Mouse (Mus musculus) right cerebral cortex, postnatal 36 days (tissue): ENCODE data around the gene Ubb.
A peak's percentile ranks its signal among the peaks of the same experiment; 100 is the strongest.

Experiments
- DNase-seq, 2 experiments: peaks; one replicate each; pipeline ENCODE4 v3.0.0; 2022; ENCODE audit warnings: low spot score in 2 of 2, mixed read lengths in 1 of 2

Ubb gene

DNA sequence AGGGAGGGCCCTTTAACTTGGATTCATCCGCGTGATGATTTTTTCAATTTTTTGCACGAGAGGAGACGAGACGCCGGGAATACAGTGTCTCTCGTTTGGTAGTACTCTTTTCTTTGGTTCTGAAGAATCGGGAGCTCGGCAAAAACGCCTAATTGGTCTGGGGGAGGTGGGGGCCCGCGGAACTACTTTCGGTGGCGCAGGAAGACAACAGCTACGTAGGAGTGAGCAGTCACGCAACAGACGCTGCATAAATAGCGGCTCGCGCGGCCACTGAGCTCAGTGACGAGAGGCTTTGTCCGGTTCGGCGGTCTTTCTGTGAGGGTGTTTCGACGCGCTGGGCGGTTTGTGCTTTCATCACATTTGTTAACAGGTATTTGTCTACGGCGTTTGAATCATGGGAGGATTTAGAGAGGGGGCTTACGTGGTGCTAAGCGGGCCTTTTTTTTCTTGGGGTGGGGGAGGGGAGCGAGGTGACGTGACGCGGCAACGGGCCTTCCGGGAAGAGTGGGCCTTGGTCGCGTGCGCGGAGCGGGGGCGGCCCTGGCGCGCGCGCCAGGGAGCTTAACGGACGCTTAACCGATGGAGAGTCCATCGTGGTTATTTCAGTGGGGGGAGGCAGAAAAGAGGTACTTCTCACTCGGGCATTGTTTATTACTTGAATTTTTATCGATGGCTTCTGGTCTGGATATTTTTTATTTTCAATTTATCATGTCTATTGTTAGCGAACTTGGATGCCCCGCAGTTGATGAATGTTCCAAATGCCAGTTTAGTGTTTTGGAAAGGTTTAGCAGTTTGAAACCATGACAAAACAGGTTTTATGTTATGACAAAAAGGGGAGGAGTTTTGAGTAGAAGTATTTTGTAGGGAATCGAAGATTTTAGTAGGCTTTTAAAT is 502 bp downstream of the Ubb start:
- DNase-seq: peak; percentile 76 to 81

DNA sequence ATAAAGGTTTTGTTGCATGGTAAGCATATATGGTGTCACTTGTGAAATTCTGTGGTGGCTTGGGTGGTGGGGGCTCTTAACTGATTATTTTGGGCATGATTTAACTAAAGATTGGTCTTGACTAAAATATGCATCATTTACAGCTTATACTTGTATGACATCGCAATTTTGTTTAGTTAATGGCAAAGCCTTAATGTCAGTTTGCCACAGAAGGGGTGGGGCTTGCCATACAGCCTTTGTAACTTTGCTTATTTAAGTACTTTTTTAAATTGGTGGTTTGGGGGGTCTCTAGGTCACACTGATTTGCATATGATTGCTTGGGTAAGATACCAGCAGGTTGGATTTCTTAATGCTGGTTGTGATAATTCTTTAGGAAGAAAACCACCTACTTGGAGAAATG is 2.2 kb downstream of the Ubb start:
- DNase-seq: no peak

GRCm38 (mm10) chr11:62553633-62554032 is 2.7 kb downstream of the Ubb start:
- DNase-seq: no peak

GRCm38 (mm10) chr11:62554163-62554855 is 3.3 kb downstream of the Ubb start:
- DNase-seq: no peak

DNA sequence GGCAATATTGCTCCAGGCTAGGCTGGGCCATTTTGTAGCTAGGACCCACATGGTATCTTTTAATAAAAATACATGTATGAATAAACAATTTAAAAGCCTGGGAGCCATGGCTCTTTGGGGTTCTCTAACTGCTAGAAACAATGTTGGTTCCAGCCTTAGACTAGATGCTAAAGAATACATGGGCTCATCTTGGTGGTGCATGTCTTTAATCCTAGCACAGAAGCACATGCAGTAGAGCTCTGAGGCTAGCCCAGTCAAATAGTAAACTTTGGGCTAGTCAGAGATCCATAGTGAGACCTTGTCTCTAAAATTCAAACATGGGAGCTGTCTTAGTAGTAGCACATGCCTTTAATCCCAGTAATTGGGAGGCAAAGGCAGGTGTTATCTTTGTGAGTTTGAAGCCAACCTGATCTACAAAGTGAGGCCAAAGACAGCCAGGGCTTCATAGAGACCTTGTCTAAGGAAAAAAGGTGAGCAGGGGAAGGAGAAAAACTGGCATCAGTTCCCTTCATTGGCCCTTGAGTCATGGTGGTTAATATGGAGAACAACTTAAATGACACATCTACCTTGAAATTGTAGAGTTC is 4.1 kb downstream of the Ubb start:
- DNase-seq: no peak

DNA sequence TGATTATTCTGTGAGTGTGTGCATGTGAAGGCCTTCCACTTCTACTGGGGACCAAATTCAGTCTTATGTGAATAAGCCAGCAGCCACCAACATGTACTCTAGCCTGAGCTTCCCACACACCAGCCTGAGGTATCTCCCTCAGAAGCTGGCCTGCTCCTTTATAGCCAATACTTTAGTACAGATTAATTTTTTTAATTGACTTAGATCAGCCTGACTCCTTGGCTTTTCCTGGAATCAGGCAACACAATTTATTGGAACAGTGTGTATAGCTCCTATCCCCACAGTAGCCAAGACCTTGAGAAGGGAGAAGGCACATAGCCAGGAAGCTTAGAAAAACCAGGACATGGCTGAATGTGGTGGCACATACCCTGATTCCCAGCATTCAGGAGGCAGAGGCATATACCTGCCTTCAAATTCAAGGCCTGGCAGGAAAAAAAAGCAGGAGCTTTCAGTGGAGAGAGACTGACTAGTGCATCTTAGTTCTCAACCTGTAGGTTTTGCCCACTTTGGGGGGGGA is 5.0 kb downstream of the Ubb start:
- DNase-seq: no peak

DNA sequence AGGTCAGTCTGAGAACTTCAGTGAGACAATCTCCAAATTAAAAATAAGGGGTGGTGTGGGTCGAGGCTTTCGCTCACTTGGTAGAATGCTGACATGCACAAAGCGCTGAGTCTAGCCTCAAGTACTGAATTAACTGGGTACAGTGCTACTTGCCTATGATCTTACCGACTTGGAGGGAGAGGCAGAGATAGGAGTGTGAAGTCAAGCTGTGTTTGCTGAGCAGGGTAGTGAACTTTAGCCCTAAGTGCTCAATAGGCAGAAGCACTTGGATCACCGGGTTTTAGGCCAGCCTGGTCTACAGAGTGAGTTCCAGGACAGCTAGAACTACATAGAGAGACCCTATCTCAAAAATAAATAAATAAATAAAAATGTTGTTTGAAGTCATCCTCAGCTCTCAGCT is 6.2 kb downstream of the Ubb start:
- no peak for DNase-seq

DNA sequence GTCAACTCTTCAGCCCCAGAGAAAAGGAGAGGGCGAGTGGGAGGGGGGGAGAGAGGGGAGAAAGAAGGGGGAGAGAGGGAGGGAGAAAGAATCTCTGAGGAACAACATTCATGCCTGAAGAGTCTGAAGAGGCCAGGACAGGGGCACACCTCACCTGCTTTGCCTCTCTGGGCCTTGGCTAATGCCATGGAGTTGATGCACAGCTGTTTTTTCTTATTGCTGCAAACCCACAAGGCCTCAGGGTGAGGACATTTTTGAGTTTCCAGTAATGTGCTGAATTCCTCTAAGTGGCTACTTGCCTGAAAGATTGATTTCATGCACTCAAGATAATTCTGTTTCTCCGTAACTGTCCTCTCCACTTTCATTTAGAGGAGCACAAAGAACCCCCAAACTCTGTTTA is 7.2 kb downstream of the Ubb start:
- DNase-seq: no peak

DNA sequence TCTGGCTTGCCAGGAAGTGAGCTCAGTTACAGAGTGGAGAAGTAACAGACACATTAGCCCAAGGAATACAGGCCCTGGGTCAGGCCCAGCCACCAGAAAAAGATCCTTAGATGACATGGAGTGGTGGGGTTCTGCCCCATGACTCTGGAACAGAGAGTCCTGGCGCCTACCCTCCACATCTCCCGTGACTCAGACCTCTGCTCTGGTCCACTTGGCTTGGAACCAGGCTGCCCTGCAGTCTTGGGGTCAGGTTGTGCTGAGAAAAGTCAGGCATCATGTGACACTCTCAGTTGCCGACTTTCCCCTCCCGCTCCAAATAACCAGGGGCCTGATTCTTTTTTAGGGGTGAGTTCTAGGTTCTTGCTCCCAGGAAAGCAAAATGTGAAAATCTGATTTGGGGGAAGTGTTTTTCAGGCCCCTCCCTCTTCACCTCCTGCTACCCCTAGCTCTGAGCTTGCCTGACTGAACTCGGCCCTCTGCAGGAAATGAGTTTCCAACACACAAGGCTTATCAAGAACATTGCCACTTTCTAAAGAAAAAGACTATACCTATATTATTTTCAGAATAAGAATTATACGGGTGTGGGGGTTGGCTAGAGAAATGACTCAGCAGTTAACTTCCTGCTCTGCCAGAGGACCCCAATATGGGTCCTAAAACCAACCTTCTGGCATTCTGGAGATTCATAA is 8.1 kb downstream of the Ubb start:
- DNase-seq: no peak

GRCm38 (mm10) chr11:62560463-62561016 is 9.6 kb downstream of the Ubb start:
- no peak for DNase-seq

DNA sequence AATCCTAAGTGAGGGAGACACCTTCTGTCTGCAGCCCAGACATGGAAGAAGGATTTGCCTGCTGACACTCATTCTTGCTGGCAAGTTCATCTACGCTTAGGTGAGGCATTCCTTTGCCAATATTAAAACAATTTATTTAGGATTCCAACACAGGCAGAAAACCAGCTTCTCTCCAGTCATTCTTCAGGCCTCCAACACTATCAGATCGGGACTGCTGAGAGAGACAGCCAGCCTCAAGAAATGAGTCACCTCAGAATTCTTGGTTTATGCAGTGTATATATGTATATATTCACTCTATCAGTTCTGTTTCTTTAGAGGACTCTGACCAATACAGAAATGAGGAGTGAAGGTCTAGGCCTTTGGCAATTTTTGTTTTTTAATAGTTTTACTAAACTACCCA is 12.6 kb downstream of the Ubb start:
- no peak for DNase-seq

GRCm38 (mm10) chr11:62565747-62566146 is 14.8 kb downstream of the Ubb start:
- DNase-seq: no peak

DNA sequence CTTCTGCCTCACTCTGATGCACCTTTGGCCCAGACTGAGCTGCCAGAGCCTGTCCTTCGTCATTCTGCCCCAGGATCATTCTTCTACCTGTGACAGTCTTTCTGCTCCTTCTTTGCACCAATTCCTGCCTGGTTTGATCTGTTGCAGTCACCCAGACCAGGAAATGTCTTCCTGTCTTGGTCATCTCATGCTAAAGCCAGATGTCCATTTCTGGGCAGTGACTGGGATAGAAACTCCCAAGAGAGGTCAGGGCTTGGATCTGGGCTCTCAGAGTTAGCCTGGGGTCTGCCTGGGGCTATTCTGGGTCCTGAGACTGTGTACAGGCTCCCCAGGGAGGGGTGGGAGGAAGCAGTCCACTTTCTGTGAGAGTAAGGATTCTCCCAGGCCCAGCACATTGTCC is 15.2 kb downstream of the Ubb start:
- no peak for DNase-seq

DNA sequence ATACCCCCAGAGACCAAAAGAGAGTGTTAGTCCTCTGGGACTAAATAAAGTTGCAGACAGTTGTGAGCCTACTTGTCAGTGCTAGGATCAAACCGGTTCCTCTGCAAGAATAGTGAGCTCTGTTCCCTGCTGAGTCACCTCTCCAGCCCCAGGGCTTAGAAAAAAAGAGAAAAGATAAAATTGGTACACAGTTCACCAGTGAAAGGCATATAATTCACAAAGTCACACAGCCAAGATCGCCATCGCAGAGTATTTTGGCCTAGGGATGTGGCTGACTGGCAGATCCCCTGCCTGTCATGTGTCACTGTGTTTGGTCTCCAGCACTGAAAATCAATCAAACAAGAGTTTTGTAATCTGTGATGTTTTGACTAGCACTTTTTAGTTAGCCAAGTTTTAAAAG is 17.3 kb downstream of the Ubb start:
- DNase-seq: no peak

DNA sequence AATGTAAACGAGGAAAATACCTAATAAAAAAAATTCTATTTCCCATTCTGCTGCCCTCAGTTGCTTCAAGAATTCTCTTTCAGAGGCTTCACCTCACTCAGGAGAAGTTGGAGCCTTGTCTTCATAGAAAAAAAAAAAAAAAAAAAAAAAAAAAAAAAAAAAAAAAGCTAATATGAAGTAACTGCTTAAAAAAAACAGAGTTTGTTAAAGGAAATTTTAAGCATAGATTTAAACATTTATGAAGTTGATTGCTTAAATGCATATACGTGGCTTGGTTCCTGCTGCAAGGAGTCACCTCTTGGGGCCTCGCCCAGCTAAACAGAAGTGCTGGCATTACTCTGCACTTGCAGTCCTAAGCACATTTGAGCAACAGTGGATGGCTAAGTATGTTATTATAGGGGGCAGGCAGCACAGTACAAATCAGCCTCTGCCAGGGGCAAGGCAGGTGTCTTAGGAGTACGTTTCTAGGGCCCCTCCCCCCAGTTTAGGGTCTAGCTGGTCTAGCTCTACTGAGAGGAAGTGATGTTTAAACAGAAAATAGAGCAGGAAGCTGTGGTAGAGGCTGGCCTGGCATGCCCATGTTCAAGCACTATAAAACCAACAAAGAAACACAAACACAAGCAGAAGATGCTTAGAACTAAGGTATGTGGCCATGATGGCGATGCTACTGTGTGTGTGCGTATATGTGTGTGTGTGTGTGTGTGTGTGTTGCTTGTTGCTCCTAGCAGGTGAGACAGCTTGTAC is 23.2 kb downstream of the Ubb start, which contains the start of gene Trpv2:
TSS of gene Trpv2 (plus strand) at position 528 of the 744 bp plus-strand sequence.
- no peak for DNase-seq

DNA sequence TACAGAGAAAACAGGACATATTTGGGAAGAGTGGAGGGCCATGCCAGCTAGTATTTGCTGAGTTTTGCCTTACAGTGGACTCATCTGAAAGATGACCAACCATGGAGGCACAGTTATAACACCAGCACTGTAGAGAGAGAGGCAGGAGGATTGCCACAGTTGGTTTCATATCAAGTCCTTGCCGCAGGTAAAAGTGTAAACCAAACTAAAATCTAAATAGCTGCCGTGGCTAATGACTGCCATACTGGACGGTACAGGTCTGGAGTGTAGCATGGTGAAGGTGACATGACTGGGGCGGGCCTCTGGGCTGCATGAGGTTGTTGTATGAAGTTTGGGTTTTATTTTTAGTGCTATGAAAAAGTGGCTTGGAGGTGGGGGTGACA is 23.7 kb downstream of the Ubb start:
- DNase-seq: no peak

- DNase-seq: peak; percentile 74 to 77
These were observed 24.3 kb downstream of the Ubb start for GRCm38 (mm10) chr11:62575297-62575658.

DNA sequence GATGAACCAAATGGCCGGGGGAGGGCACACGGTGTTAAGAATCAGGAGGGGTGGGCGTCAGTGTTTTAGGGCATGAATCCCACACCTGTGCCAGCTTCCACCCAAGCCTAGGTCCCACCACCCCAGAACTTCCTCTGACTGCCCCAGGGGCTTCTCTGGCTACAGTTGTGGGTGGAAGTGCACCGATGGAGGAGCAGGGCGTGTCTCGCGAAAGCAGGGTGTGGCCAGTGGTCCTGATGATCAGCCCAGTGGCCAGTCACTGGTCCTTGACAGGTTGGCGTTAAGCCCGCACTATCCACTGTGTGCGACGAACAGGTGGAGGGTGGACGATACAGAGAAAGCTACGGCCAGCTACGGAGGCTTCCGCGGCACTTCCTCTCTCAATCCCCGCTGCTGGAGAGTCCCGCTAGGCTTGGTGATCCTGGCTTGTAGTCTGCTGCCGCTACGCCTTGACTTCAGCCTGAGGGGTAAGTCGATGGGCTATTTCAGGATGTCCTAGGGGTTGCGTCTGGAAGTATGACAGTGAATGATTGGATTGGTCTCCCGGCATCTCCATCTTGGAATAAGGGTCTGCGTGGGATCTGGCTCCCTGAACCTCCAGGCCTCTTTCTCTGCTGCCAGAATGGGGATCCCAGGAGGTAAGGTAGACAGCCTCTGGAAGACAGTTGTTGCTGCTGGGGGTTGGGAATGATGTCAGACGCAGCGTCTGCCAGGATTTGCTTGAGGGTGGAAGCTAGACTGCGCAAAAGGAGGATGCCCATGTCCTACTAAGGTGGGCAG is 24.9 kb downstream of the Ubb start:
- DNase-seq: peak; percentile 49 to 62

DNA sequence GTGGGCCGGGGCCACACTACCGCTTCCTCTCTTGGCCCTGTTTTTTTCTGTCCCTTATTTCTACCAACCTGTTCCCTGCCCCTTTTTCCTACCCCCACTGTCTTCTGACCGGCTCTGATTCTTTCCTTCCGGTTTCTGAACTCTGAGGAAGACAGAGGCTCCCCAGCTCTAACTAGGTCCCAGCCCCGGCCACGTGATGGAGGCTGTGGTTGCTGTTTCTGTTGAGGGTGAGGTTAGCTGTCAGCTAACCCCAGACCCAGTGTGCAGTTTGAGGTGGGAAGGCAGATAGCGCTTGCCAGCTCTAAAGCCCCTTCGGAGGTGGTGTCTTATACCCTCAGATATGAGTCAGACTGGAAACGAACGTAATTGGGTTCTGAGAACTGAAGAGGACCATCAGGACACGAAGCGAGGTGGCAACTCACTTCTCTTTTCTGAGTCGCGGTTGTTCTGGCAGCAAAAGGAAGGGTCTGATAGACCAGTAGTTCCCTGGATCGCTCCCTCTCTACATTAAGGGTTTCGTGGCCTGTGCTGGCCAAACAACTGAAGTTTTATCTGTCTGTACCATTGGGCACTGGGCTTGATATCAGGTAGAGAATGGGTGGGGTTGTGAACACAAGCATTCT is 25.7 kb downstream of the Ubb start:
- DNase-seq: no peak

DNA sequence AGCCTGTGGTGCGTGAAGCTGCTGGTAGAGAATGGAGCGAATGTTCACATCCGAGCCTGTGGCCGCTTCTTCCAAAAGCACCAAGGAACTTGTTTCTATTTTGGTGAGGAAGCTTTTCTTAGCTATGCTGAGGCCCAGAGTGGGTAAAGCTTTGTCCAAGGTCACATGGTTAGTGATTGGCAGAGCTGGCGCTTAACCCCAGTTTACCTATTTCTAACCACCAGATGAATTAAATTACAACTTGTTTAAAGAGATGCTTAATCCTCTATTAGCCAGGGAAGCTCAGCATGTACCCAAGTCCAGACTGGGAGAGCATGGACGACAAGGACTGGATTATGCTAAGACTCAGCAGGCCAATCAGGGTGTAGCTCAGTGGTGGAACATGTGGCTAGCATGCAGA is 32.1 kb downstream of the Ubb start:
- DNase-seq: no peak
